Mouse (Mus musculus) c-Kit-positive CD71-negative TER-119-negative erythroid progenitor cells, embryonic 14.5 days (primary cell): ENCODE measurements around the gene Dynlt1f.
"Not testable (repeated sequence)": the region's sequence is repeated elsewhere in the genome, so short reads cannot be mapped to it uniquely, and the experiment has no call there.

Source experiments
- DNase-seq: peaks from one replicate; pipeline ENCODE4 v3.0.0-alpha.2; 2013; ENCODE audit warnings: low read depth

Dynlt1f gene

GRCm38 (mm10) chr17:6661093-6661816, 5.6 kb upstream of the Dynlt1f start:
- not testable (repeated sequence) for DNase-seq

DNA sequence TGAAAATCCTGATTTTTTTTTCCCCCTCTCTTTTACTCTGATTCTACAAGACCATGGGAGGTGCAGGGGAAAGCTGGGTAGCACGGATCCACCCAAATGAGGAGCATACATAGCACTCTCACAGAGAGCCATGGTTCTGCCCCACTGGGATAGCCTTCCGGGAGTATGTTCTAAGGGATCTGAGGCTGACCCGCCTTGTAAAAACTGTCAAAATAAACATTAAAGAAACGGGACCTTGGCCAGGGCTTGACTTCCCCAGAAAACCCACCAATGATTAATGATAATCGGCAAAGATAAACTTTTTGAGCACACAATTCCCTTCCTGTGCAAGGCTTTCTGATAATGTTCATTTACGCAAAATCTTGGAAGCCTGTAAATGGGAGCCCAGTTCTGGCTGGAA, 4.9 kb upstream of the Dynlt1f start:
- DNase-seq: not testable (repeated sequence)

- not testable (repeated sequence) for DNase-seq
Observed at GRCm38 (mm10) chr17:6658801-6659200, 3.1 kb upstream of the Dynlt1f start, which contains the start of gene Sytl3. Gene Sytl3, plus strand, starts transcription at chr17:6659093.

DNA sequence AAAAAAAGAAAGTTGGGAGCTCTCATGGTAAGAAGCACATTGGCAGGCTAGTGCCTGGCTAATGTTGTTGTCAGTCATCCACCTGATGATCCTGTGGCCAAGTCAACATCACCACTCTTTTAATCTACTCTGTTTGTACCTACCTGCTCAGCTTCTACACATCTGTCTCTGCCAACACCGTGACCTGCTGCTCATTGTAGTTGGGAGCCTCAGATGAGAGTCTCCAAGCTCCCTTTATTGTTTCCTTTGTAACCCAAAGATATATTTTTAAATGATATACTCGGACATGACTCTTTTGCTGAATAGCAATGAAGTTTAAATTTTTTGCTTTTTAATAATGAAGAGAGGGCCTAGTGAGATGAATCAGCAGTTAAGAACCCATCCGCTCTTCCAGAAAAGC, 771 bp upstream of the Dynlt1f start:
- not testable (repeated sequence) for DNase-seq

DNA sequence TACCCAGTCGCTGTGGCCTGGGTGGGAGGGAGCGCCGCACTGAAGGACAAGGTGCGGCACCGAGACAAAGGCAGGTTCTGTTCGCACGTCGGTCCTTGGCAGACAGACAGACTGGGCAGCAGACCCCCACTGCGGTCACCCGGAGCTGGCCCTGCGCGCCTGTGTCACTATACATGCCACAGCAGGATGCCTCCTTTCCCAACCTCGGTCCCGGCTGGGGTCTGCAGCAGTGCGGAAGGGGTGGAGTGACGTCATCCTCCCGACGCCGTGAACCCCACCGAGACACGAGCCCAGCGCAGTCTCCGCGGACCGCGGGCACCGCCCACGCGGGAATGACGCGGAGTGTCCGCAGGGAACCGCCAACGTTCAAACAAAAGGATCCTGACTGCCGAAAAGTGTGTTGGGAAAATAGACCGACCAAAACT, 601 bp downstream of the Dynlt1f start:
- DNase-seq: peak; percentile 55

DNA sequence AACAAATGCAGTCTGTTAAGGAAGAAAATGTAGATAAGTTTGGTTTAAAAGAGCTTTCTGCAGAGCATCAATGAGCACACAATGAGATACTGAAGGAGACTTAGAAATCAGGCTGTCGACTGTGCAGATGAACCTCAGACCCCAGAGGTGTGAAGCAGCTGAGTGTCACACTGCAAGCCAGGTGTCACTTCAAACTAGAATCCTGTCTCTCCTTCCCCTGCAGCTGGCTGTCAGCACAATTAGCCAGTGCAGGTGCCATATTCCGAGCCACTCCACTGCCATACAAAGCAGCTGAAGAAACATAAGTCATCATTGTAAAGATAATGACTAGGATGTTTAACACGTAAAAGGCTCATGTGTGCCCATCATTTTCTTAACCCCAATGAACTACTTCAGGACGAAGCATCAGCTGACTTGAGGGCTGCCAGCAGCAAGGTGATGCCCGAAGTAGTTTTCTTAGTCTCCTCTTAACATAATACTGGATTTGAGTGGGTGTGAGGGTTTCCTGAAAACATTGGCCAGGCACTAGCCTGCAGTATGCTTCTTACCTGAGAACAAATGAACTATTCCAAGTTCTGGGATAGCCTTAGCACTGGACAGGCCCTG, 2.3 kb downstream of the Dynlt1f start:
- not testable (repeated sequence) for DNase-seq

DNA sequence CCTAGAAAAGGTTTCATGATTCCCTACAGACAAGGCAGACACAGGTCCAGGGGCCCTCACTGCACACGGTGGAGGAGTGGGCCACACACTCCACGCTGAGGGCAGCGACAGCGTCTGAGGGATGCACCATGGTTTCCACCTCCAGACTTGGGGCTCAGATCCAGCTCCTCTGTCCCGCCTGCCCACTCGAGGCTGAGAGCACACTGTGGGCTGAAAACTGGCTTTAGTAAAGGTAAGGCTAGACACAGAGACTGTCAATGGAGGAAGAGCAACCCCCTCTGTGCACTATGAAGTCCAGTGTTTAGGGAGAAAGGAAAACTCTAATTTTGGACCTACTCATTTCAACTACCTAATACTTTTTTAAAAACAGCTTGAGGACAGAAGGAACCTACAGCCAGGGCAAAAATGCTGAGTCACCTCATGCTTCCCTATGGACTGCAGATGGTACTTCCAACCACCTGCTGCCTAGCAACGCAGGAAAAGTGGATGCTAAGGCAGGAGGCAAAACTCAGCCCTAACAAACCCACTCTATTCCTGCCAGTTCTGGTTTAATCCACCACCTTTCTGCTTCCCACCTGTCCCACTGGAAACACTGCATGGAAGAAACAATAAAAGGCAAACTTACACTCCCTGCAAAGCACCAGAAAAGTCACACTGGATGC, 4.7 kb downstream of the Dynlt1f start:
- not testable (repeated sequence) for DNase-seq

GRCm38 (mm10) chr17:6647452-6647851, 8.2 kb downstream of the Dynlt1f start:
- not testable (repeated sequence) for DNase-seq

GRCm38 (mm10) chr17:6646841-6647240, 8.9 kb downstream of the Dynlt1f start:
- DNase-seq: not testable (repeated sequence)

DNA sequence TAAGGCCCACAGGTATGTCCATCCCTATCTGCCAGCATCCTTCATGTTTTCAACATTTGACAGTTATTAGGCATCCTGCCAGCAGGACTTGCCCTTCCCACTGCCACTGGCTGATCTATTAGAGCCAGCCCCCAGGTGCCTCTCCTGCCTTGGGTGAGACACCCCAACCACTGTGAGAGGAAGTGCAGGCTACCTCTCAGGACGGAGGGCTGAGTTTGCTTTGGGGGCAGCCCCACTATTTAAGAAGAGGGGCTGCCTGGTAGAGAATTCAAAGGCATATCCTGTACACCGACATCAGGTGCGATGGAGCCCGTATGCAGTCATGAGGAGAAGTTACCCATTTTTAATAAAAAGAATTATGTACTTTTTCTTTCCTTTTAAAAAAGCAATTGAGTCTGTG, 10.0 kb downstream of the Dynlt1f start:
- DNase-seq: not testable (repeated sequence)

DNA sequence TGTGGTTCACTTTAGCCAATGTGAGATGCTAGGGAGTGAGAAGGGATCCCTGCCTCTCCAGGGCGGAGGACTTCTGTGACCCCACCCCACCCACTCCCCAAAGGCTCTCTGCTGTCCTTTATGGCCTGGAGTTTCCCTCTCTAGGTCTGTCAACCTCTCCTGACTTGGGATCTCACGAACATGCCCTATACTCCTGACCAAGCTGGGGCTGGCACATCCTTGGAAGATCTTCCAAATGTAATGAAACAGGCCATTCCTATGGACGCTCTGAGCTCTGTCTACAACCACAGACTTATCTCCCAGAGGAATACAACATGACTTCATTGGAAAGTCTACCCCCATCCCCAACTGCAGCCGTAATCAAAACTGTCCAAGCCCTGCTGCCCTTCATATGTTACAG, 11.0 kb downstream of the Dynlt1f start:
- not testable (repeated sequence) for DNase-seq

DNA sequence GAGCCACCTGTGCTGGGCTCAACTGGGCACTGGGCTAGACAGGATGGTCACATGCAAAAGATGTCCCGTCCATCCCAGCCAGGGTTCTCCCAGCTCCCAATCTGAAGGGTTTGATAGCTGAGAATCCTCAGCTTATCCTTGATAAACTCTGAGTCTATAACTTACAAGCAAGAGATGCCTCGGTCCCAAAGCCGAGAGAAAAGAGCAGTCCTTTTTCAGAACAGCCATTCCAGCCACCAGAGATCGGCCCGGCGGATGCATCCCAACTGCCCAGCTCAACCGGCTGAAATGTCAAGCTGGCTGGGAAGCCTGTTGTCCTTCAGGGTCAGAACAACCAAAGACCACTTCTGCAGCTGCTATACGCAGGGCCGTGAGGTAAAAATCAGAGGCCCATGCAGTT, 11.5 kb downstream of the Dynlt1f start:
- not testable (repeated sequence) for DNase-seq

- not testable (repeated sequence) for DNase-seq
Observed at GRCm38 (mm10) chr17:6640771-6641429, 14.8 kb downstream of the Dynlt1f start.

DNA sequence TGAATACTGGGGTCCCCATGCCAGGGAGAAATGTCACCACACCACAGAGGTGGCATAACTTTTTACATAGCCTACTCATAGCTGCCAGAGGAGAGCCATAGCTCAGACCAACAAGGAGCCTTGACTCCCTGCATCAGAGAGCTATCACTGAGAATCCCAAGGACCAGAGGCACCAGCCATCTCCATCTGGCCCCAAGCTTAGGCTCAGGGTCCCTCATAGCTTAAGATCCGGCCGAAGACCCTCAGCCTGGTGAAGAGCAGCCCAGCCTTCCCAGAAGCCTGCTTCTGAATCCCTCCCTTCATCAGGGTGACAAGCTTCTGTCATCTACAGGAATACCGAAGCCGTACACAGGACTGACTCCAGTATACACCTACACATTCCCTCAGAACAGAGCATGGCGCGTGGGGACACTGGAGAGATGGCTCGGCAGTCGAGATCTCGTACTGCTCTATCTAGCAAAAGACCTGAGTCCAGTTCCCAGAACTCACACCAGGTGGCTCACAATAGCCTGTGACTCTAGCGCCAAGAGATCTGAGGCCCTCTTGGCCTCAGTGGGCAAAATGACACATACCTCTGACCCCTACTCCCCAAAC, 15.6 kb downstream of the Dynlt1f start:
- not testable (repeated sequence) for DNase-seq

DNA sequence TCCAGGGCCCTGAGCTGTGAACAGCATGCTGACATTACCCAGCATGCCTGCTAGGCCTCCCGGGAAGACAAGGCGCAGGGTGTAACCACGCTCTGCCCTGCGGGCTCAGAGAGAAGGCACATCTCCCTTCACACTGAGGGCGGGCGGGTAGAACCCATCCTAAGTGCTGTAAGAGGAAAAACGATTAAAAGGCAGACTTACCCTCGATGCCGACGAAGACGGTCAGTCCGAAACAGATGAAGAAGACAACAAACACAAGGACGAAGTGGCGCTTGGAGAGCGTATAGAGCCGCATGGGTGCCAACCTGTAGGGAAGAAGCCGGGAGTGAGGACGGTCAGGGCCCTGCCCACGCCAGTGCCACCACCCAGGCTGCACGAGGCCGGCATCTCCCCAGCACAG, 16.2 kb downstream of the Dynlt1f start:
- not testable (repeated sequence) for DNase-seq

GRCm38 (mm10) chr17:6638444-6638843, 17.3 kb downstream of the Dynlt1f start:
- DNase-seq: not testable (repeated sequence)

DNA sequence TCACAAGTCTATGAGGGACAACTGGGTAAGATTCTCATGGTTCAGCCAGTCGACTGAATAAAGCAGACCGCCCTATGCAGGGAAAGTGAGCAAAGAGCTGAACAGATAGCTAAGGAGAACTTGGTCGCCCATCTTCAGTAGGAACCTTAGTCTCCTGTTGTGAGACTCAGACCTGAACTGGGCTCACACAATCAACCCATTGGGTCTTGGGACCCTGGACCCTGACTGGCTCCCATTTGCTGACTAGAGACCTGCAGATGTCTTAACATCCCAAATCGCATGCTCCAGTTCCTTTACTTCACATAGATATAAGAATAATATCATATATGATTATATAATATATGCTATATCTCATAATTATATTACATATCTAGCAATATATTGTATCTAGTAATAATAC, 18.3 kb downstream of the Dynlt1f start:
- not testable (repeated sequence) for DNase-seq

DNA sequence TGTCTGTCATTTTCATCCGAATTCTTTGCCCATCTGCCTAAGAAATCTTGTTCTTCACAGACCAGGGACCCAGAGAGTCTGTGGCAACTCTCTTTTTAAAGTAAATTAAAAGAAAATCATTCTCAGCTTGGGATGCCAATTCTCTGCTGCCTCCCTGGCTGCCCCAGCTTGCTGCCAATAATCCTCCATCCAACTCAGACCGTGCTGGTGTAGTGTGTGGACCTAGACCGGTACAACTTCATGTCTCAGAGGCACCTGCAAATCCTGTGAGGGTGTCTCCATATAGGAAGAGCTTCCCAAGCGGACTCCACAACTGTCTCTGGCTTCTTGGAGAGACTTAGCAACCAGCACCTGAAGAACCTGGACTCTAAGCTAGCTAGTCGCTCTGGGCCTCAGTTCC, 18.8 kb downstream of the Dynlt1f start:
- DNase-seq: no peak

GRCm38 (mm10) chr17:6635781-6636180, 19.9 kb downstream of the Dynlt1f start:
- not testable (repeated sequence) for DNase-seq

- not testable (repeated sequence) for DNase-seq
Observed at GRCm38 (mm10) chr17:6632850-6633249, 22.9 kb downstream of the Dynlt1f start.

DNA sequence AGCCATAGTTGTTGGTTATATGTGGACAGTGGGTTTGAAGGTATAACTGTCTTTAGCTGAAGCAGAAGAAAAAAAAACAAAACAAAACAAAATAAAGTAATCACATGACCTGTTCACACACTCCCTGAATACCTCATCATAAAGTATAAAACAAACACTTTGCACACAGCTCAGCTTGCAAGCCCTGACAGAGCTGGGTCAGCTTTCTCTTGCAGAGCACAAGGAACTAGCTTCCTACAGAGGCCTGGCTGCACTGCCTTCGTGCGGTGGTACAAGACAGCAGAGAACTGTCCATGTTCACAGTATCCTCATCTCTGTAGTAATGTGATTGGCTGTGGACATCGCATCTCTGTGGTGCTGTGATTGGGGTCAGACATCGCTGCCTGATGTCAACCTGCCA, 25.3 kb downstream of the Dynlt1f start:
- not testable (repeated sequence) for DNase-seq
